Mouse (Mus musculus) testis, adult 2 months (tissue): ENCODE measurements around the gene Ech1. TPM values are rescaled to one million over a fixed set of nuclear protein-coding genes. Genes with fewer than 3 reads are reported as not detected.

Experiments
- H3K27ac ChIP-seq: fragments of 200-500 bp; 2 replicates; pipeline ENCODE4 v1.5.1; 2012; ENCODE audit warnings: low read depth, low read length; ENCODE audit not compliant: control insufficient read depth, insufficient read depth
- H3K27me3 ChIP-seq: fragments of 200-500 bp; 2 replicates; pipeline ENCODE4 v1.6.1; 2012; ENCODE audit warnings: mild to moderate bottlenecking, low read length, moderate library complexity; ENCODE audit not compliant: control insufficient read depth, insufficient read depth
- H3K36me3 ChIP-seq: fragments of 200-500 bp; 2 replicates; pipeline ENCODE4 v1.6.1; 2012; ENCODE audit warnings: mild to moderate bottlenecking, low read length; ENCODE audit not compliant: control insufficient read depth, insufficient read depth
- H3K4me1 ChIP-seq: fragments of 200-500 bp; 2 replicates; pipeline ENCODE4 v1.6.1; 2012; ENCODE audit warnings: low read length; ENCODE audit not compliant: control insufficient read depth, insufficient read depth
- H3K4me3 ChIP-seq: fragments of 200-500 bp; 2 replicates; pipeline ENCODE4 v1.5.1; 2012; ENCODE audit warnings: low read depth, mild to moderate bottlenecking, low read length, moderate library complexity, mixed read lengths; ENCODE audit not compliant: control insufficient read depth
- CTCF ChIP-seq: fragments of 200-500 bp; IDR thresholded peaks from 2 replicates; pipeline ENCODE4 v1.5.1; 2012; ENCODE audit warnings: low read depth, mild to moderate bottlenecking, inconsistent platforms, low read length, moderate library complexity; ENCODE audit not compliant: control insufficient read depth, insufficient read depth, insufficient replicate concordance
- POLR2A ChIP-seq: fragments of 200-500 bp; IDR thresholded peaks from 2 replicates; pipeline ENCODE4 v1.6.1; 2012; ENCODE audit warnings: low read depth, mild to moderate bottlenecking, inconsistent platforms, low read length, moderate library complexity; ENCODE audit not compliant: control insufficient read depth
- polyA plus RNA-seq: library from polyadenylated mRNA; depleted of rRNA; stranded (reverse); fragments of >200 nt; gene quantifications from 2 replicates; pipeline ENCODE4 v1.2.3, GENCODE M21; 2012

Gene Ech1
- polyA plus RNA-seq, 1 experiment = 124 TPM

DNA sequence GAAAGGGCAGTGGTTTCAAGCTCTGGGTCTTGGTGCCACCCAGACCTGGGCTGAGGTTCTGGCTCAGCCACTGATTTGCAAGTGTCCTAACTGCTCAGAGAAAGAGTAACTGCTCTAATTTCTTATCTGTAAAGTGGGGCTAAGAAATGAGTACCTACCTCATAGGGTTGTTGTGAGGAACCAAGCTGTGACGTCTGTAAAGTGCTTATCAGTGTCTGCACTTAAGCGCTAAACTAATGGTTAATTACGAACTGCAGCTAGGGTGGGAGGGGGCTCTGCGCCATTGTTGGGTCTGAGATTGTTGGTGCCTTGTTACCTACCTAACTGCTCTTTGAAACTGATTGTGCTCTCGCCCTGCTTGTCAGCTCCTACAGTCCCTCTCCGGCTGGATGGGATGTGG lies 7.5 kb upstream of the Ech1 start:
- H3K27me3 ChIP-seq = no peaks in the 10 kb centered on the region
- no peak overlapping the region for H3K27ac ChIP-seq
- peaks cover 11% of the 10 kb centered on the region for H3K36me3 ChIP-seq
- no peak overlapping the region for H3K4me3 ChIP-seq
- no peak for TF ChIP-seq CTCF
- TF ChIP-seq POLR2A = no peak
- no peaks in the 10 kb centered on the region; the same call in 1 of the 2 replicates for H3K4me1 ChIP-seq

DNA sequence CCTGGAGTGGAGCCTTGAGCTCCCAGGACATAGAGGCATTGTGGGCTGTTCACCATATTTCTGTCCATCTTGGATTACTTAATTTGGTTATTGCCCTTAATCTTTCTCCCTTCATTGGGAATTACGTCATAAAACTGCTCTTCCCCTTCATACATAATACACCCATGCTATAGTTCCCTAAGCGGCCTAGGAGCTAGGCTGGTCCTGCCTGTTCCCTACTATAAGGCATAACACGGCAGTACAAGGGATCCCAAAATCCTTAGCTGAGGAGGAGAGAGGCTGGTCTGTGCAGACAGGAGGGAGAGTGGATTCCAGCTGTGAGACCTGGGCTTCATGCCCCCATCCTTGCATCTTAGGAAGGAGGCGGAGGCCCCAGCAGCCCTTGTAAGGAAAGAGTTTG lies 7.1 kb upstream of the Ech1 start:
- TF ChIP-seq CTCF = no peak
- TF ChIP-seq POLR2A = no peak
- peaks cover 10% of the 10 kb centered on the region for H3K36me3 ChIP-seq
- no peak overlapping the region for H3K27ac ChIP-seq
- H3K27me3 ChIP-seq = no peaks in the 10 kb centered on the region
- no peak overlapping the region for H3K4me3 ChIP-seq
- no peaks in the 10 kb centered on the region; the same call in 1 of the 2 replicates for H3K4me1 ChIP-seq

DNA sequence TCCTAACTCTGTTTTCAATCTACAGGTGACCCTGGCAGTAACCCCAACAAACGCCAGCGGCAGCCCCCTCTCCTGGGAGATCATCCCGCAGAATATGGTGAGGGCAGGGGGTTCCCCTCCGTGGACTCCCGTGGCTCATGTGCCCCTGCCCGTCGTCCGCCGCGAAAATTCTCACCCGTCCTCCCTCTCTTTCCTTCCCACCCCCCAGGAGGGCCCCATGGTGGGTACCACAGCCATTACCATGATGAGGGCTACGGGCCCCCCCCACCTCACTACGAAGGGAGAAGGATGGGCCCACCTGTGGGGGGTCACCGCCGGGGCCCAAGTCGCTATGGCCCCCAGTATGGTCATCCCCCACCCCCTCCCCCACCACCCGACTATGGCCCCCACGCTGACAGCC lies 6.6 kb upstream of the Ech1 start:
- no peak for TF ChIP-seq POLR2A
- TF ChIP-seq CTCF = no peak
- Histone ChIP-seq H3K36me3 (peaks cover 8% of the 10 kb centered on the region), H3K4me3 (no peak overlapping the region), H3K4me1 (no peaks in the 10 kb centered on the region; the same call in none of the 2 replicates), H3K27me3 (no peaks in the 10 kb centered on the region), H3K27ac (no peak overlapping the region)

DNA sequence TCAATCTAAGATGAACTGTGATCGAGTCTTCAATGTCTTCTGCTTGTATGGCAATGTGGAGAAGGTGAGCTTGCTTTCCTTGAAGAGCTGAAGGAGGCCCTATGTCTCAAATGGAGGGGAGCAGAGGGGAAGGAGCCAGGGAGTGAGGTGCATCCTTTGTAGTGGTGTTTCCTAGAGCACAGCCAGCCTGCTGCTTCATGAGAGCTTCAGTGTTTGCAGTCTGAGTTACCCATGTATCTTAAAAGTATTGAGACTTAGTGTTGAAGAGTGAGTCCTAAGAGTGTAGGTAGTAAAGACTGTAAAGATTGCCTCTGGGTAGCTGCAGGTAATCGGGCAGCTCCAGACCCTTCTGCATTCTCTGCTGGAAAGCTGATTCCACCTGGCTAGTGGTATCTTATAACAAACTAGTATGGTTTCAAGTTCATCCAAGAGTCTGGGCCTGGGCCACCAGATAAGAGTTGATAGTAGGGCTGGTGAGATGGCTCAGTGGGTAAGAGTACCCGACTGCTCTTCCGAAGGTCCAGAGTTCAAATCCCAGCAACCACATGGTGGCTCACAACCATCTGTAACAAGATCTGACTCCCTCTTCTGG lies 6.1 kb upstream of the Ech1 start:
- Histone ChIP-seq H3K27ac (no peak overlapping the region), H3K27me3 (no peaks in the 10 kb centered on the region), H3K36me3 (peaks cover 8% of the 10 kb centered on the region), H3K4me3 (no peak overlapping the region), H3K4me1 (no peaks in the 10 kb centered on the region; the same call in none of the 2 replicates)
- TF ChIP-seq CTCF = no peak
- no peak for TF ChIP-seq POLR2A

DNA sequence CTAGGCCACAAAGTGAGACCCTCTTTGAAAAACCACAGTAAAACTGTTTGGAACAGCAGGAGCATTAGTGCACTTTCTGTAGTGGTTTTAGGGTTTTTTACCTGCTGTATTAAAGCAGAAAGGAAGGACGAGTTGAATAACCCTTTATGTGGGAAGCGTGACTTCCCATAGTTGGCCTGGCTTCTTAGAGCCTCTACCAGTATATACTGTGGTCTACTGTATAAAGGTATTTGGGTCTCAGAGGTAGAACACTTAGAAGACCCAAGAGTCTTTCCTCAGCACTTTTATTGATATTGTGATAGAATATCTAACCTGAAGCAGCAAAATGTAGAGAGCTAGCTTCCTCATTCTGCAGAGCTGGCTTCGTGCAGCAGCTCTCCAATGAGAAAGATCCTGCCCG lies 5.4 kb upstream of the Ech1 start:
- no peak overlapping the region for H3K4me3 ChIP-seq

DNA sequence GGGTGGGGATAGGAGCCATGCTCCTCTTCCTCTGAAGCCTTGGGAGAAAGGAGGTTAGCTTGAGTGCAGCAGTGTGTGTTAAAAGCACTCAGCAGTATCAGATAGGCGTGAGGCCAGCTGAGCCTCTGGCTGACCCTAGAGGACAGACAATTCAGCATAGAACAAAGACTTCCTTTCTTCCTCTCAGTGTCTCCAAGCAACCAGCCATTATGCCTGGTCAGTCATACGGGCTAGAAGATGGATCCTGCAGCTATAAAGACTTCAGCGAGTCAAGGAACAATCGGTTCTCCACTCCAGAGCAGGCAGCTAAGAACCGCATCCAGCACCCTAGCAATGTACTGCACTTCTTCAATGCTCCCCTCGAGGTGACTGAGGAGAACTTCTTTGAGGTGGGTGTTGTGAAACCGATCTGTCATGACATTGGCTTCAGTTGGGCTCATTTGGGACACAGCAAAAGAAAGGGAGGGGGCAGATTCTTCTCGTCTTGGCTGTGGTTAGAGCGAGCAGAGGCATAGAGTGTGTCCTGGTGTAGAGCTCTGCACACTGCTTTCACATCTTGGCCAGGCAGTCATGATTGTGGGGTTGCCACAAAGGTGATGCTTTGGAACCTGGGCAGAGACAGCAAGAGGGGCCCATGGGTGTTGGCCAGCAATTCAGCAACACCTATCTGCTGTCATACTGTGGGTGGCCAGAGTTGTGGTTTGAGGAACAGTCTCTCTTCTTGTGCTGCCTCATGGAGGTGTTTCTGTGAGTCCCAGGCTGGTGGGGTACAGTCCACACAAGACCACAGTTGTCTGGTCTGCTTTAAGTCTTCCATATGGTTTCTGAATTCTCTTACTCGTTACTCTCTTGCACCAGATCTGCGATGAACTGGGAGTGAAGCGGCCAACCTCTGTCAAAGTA lies 4.4 kb upstream of the Ech1 start:
- Histone ChIP-seq H3K27ac (0 out of 2 replicates have a peak overlapping the region, but pooled peaks have one; percentile 16), H3K36me3 (peaks cover 4% of the 10 kb centered on the region), H3K27me3 (no peaks in the 10 kb centered on the region), H3K4me3 (no peak overlapping the region), H3K4me1 (peaks cover 6% of the 10 kb centered on the region)
- TF ChIP-seq POLR2A = no peak
- no peak for TF ChIP-seq CTCF

More for the DNA sequence above, 5.4 kb upstream of the Ech1 start:
- no peak overlapping the region; the same call in 1 of the 2 replicates for H3K27ac ChIP-seq
- H3K36me3 ChIP-seq = peaks cover 8% of the 10 kb centered on the region
- H3K27me3 ChIP-seq = no peaks in the 10 kb centered on the region
- TF ChIP-seq CTCF (no peak), POLR2A (no peak)
- peaks cover 4% of the 10 kb centered on the region for H3K4me1 ChIP-seq

DNA sequence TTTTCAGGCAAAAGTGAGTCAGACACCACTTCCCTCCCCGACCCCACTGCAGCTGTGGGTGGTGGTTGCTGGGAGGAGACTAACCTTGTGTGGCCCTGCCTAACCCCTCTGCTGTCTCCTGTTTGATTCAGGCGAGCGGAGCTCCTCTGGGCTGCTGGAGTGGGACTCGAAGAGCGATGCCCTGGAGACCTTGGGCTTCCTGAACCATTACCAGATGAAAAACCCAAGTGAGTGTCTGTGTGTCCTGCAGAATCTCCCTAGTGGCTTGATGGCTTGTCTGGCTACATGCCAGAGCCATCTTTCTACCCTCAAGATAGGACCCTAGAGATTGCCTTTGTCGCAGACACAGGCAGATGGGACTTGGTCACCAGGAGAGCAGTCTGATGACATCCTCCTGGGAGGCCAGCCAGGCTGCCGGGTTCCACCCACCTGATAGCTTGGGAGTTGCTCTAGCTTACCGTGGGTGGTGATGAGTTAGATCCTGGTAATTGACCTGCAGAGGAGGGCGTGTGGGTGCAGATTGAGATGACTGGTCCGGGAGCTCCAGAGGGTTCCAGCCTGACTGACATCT lies 3.7 kb upstream of the Ech1 start:
- Histone ChIP-seq H3K27ac (no peak overlapping the region), H3K4me1 (peaks cover 7% of the 10 kb centered on the region), H3K4me3 (no peak overlapping the region), H3K27me3 (no peaks in the 10 kb centered on the region), H3K36me3 (peaks cover 4% of the 10 kb centered on the region)
- TF ChIP-seq POLR2A = no peak
- no peak for TF ChIP-seq CTCF
